Mouse (Mus musculus) ES-Bruce4 (cell line): ENCODE measurements around the gene Scnn1b.

Experiments
- CTCF ChIP-seq: IDR thresholded peaks from one replicate; pipeline ENCODE4 v1.8.1; 2011; ENCODE audit warnings: low read depth, low read length
- POLR2A ChIP-seq: IDR thresholded peaks from one replicate; pipeline ENCODE4 v1.8.1; 2011; ENCODE audit warnings: low read length; ENCODE audit not compliant: insufficient read depth

DNA sequence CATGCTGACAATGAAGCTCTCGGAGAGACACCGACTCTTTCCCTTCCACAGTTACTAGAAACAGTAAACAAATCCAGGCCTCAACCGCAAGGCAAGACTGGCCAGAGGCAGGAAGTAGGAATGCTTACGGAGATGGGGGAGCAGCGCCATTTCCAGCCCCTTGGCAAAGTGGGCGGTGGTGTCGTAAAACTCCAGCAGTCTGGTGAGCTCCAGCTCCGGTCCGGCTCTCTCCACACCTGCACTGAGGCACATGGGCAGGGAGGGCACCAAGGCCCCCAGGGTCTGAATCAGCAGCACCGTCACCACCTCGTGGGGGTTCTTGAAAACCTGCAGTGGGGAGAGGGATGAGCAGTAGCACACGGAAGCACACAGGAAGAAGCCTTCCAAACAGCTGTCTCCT is 91.0 kb downstream of the Scnn1b start:
- TF ChIP-seq CTCF (no peak), POLR2A (no peak)
